Mouse (Mus musculus) heart, postnatal 36 days (tissue): ENCODE measurements around the gene Col5a3. TPM values are rescaled to one million over a fixed set of nuclear protein-coding genes. Genes with fewer than 3 reads are reported as not detected.

Experiments used
- total RNA-seq, 2 experiments: library from RNA; stranded (reverse); gene quantifications; 2 replicates each; pipeline ENCODE4 v1.2.3; 2021

The Col5a3 gene
- total RNA-seq, 2 experiments from 2014 or later = 17.2 to 22.0 TPM

Other genes starting within 250 kb of the Col5a3 start
- gene Zfp846, start 233.8 kb downstream of the Col5a3 start, total RNA-seq = 1 to 10 TPM; 5.7 to 7.0 TPM
- 100 to 1,000 TPM; 219 to 255 TPM for gene Ubl5, start 172.2 kb downstream of the Col5a3 start, total RNA-seq
- 10 to 100 TPM; 10.1 to 10.2 TPM for gene Fbxl12, start 170.3 kb downstream of the Col5a3 start, total RNA-seq
- gene Pin1, start 163.0 kb downstream of the Col5a3 start, total RNA-seq = 10 to 100 TPM; 17.5 to 19.0 TPM
- under 1 TPM; 0.19 to 0.31 TPM for gene Olfm2, start 68.7 kb downstream of the Col5a3 start, total RNA-seq
- not detected for gene Rdh8, start 3.4 kb upstream of the Col5a3 start, total RNA-seq
- gene A230050P20Rik, start 53.6 kb upstream of the Col5a3 start, total RNA-seq = 1 to 10 TPM; 4.2 to 4.6 TPM
- gene Angptl6, start 64.7 kb upstream of the Col5a3 start, total RNA-seq = 1 to 10 TPM; 3.9 to 4.0 TPM
- gene Ppan, start 73.1 kb upstream of the Col5a3 start, total RNA-seq = 1 to 10 TPM; 5.8 to 8.7 TPM
- gene Eif3g, start 83.6 kb upstream of the Col5a3 start, total RNA-seq = 100 to 1,000 TPM; 104 to 117 TPM
- 10 to 100 TPM; 13.0 to 13.6 TPM for gene Dnmt1, start 144.8 kb upstream of the Col5a3 start, total RNA-seq
- gene S1pr2, start 161.7 kb upstream of the Col5a3 start, total RNA-seq = 1 to 10 TPM; 3.9 to 5.1 TPM
- gene Mrpl4, start 187.7 kb upstream of the Col5a3 start, total RNA-seq = 100 to 1,000 TPM; 139 to 148 TPM
- gene Icam1, start 200.9 kb upstream of the Col5a3 start, total RNA-seq = 1 to 10 TPM; 8.5 to 9.9 TPM
- gene Icam4, start 214.3 kb upstream of the Col5a3 start, total RNA-seq = 1 to 10 TPM in 1 of 2 experiments, under 1 TPM in 1; 0.65 to 1.1 TPM
- not detected for gene Icam5, start 217.0 kb upstream of the Col5a3 start, total RNA-seq